Mouse (Mus musculus) forebrain, embryonic 14.5 days (tissue): ENCODE data around the gene Pdilt. TPM values are rescaled to one million over a fixed set of nuclear protein-coding genes. Genes with fewer than 3 reads are reported as not detected.

ENCODE experiments used
- ATAC-seq: fragments of 200-750 bp; cut with Nextera tagmentation; 2 replicates; pipeline ENCODE4 v1.8.0; 2017; ENCODE audit warnings: mild to moderate bottlenecking, moderate library complexity
- DNase-seq: peaks from one replicate; pipeline ENCODE4 v3.0.0-alpha.2; 2015; ENCODE audit warnings: low spot score
- H3K27ac ChIP-seq: fragments of 300-500 bp; sonication (generic); 2 replicates; pipeline ENCODE4 v1.5.1; 2014; ENCODE audit warnings: low read depth, mild to moderate bottlenecking, control low read depth, low read length, moderate library complexity
- H3K27me3 ChIP-seq: fragments of 300-500 bp; sonication (generic); replicated peaks from 2 replicates; pipeline ENCODE4 v1.6.1; 2014; ENCODE audit warnings: low read length, control low read depth, mixed read lengths; ENCODE audit not compliant: control insufficient read depth, insufficient read depth
- H3K36me3 ChIP-seq: fragments of 300-500 bp; sonication (generic); 2 replicates; pipeline ENCODE4 v1.6.1; 2014; ENCODE audit warnings: low read length, control low read depth; ENCODE audit not compliant: control insufficient read depth, insufficient read depth
- H3K4me1 ChIP-seq: fragments of 300-500 bp; sonication (generic); 2 replicates; pipeline ENCODE4 v1.6.1; 2014; ENCODE audit warnings: antibody characterized with exemption, low read length, control low read depth; ENCODE audit not compliant: control insufficient read depth, insufficient read depth
- H3K4me2 ChIP-seq: fragments of 300-500 bp; sonication (generic); 2 replicates; pipeline ENCODE4 v1.6.1; 2014; ENCODE audit warnings: mild to moderate bottlenecking, control low read depth, low read length
- H3K4me3 ChIP-seq: fragments of 300-500 bp; sonication (generic); 2 replicates; pipeline ENCODE4 v1.5.1; 2014; ENCODE audit warnings: low read depth, low read length, control low read depth
- H3K9ac ChIP-seq: fragments of 300-500 bp; sonication (generic); 2 replicates; pipeline ENCODE4 v1.6.1; 2014; ENCODE audit warnings: mild to moderate bottlenecking, low read length, control low read depth, moderate library complexity
- H3K9me3 ChIP-seq: fragments of 300-500 bp; sonication (generic); replicated peaks from 2 replicates; pipeline ENCODE4 v1.6.1; 2016; ENCODE audit warnings: low read length, control low read depth, mixed read lengths; ENCODE audit not compliant: control insufficient read depth
- WGBS: fragments of 180-500 bp; shearing (Covaris S2); extraction: QIAGEN DNeasy Blood & Tissue Kit; methylation state at CpG from one replicate; pipeline ENCODE4 v1.1.7; 2014; 5-methylcytosine and 5-hydroxymethylcytosine counted together
- polyA plus RNA-seq: library from polyadenylated mRNA; unstranded; fragments of >200 nt; fragmentation: Nextera tagmentation; extraction: Ambion mirVana; gene quantifications from 2 replicates; pipeline ENCODE4 v1.2.1, GENCODE M21; 2014

Gene Pdilt
- polyA plus RNA-seq, 1 experiment from 2014 or later = 0.10 TPM

- no peak for ATAC-seq
- Histone ChIP-seq H3K27me3 (no peaks in the 10 kb centered on the region), H3K4me3 (no peak overlapping the region), H3K4me1 (no peaks in the 10 kb centered on the region), H3K4me2 (no peak overlapping the region), H3K9ac (no peak overlapping the region), H3K9me3 (no peaks in the 10 kb centered on the region), H3K27ac (no peak overlapping the region), H3K36me3 (no peaks in the 10 kb centered on the region)
- DNase-seq = peak; percentile 54
- 51% methylated on average over 5 of the region's 5 CpGs for WGBS
Measured at GRCm38 (mm10) chr7:119519654-119520053, 3.6 kb downstream of the Pdilt start.

GRCm38 (mm10) chr7:119519163-119519562 lies 4.1 kb downstream of the Pdilt start, which contains the start of gene Acsm5:
TSS of gene Acsm5 (plus strand) at chr7:119519463.
- no peak within 1 kb of the TSS for H3K27ac ChIP-seq
- WGBS = 71% methylated on average over 5 of the region's 5 CpGs
- no peak for DNase-seq
- no peaks in the 10 kb centered on the region for H3K36me3 ChIP-seq
- no peak within 1 kb of the TSS for H3K9ac ChIP-seq
- ATAC-seq = no peak
- no peak within 1 kb of the TSS for H3K4me2 ChIP-seq
- H3K4me3 ChIP-seq = no peak within 1 kb of the TSS
- H3K27me3 ChIP-seq = no peaks in the 10 kb centered on the region
- no peaks in the 10 kb centered on the region for H3K4me1 ChIP-seq
- H3K9me3 ChIP-seq = no peaks in the 10 kb centered on the region

DNA sequence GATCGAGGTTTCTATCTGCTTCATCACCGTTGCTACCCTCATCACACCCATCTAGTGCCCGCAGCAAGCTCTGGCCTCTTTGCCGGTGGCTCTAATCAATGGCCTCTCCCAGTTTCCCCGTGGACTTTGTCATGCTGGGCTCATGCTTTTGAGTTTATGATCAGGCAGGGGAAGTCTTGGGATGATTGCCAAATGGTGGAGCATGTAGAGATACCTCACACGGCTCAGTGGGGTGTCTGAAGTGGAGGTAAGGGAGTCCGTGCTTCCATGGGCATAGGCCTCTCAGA lies 7.1 kb downstream of the Pdilt start:
- H3K4me2 ChIP-seq = no peak overlapping the region
- ATAC-seq = no peak
- DNase-seq = no peak
- no peak overlapping the region for H3K4me3 ChIP-seq
- 80% methylated on average over 7 of the region's 7 CpGs for WGBS
- H3K4me1 ChIP-seq = no peaks in the 10 kb centered on the region
- H3K9me3 ChIP-seq = no peaks in the 10 kb centered on the region
- H3K27ac ChIP-seq = no peak overlapping the region
- H3K36me3 ChIP-seq = no peaks in the 10 kb centered on the region
- no peaks in the 10 kb centered on the region for H3K27me3 ChIP-seq
- no peak overlapping the region for H3K9ac ChIP-seq

DNA sequence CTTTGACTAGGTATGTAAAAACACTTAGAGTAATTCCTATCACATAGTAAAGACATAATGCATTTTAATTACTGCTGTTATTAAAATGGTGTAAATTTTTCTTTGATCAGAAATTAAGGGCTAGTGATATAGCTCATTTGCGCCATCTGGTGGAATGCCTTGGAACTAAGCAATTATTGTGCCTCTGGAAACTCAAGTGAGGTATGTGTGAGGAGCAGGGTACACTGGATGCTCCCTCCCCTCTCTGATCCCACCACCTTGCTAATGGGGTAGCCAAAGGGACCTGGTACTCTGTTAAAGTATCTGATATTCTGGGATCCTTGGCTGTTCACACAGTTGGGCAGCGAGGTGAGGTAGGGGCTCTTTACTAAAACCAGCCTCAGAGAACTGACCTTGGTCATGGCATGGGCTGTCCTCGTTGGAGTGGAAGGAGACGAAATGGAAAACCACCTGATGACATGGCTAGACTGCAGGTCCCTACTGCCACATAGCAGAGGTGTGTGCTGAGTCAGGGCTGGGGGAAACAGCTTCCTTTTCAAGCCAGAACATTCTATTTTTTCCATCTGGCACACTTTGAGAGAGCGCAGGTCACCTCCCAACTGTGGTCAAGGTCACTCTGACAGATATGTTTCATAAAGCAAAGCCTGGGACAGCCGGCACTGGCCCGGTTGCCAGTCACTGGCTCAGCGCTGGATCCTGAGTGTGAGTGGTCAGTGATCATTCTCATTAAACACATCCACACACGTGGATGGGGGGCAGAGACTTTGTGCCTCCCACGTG lies 7.6 kb downstream of the Pdilt start:
- H3K4me3 ChIP-seq = no peak overlapping the region
- DNase-seq (peak; percentile 72), ATAC-seq (peak; percentile 58)
- H3K9ac ChIP-seq = no peak overlapping the region
- no peaks in the 10 kb centered on the region for H3K9me3 ChIP-seq
- no peaks in the 10 kb centered on the region for H3K4me1 ChIP-seq
- H3K4me2 ChIP-seq = no peak overlapping the region
- 72% methylated on average over 10 of the region's 10 CpGs for WGBS
- no peak overlapping the region for H3K27ac ChIP-seq
- H3K27me3 ChIP-seq = no peaks in the 10 kb centered on the region
- H3K36me3 ChIP-seq = no peaks in the 10 kb centered on the region

GRCm38 (mm10) chr7:119513056-119513455 lies 10.2 kb downstream of the Pdilt start:
- Histone ChIP-seq H3K4me1 (no peaks in the 10 kb centered on the region), H3K4me2 (no peak overlapping the region), H3K4me3 (no peak overlapping the region), H3K36me3 (no peaks in the 10 kb centered on the region), H3K9me3 (no peaks in the 10 kb centered on the region), H3K27me3 (no peaks in the 10 kb centered on the region), H3K27ac (no peak overlapping the region), H3K9ac (no peak overlapping the region)
- DNase-seq = peak; percentile 63
- 20% methylated on average over 7 of the region's 7 CpGs for WGBS
- ATAC-seq = no peak

GRCm38 (mm10) chr7:119511143-119511542 lies 12.1 kb downstream of the Pdilt start:
- DNase-seq (no peak), ATAC-seq (no peak)
- Histone ChIP-seq H3K9ac (no peak overlapping the region), H3K4me2 (no peak overlapping the region), H3K36me3 (no peaks in the 10 kb centered on the region), H3K4me3 (no peak overlapping the region), H3K9me3 (no peaks in the 10 kb centered on the region), H3K27ac (no peak overlapping the region), H3K4me1 (no peaks in the 10 kb centered on the region), H3K27me3 (no peaks in the 10 kb centered on the region)
- WGBS = 91% methylated on average over 4 of the region's 4 CpGs

DNA sequence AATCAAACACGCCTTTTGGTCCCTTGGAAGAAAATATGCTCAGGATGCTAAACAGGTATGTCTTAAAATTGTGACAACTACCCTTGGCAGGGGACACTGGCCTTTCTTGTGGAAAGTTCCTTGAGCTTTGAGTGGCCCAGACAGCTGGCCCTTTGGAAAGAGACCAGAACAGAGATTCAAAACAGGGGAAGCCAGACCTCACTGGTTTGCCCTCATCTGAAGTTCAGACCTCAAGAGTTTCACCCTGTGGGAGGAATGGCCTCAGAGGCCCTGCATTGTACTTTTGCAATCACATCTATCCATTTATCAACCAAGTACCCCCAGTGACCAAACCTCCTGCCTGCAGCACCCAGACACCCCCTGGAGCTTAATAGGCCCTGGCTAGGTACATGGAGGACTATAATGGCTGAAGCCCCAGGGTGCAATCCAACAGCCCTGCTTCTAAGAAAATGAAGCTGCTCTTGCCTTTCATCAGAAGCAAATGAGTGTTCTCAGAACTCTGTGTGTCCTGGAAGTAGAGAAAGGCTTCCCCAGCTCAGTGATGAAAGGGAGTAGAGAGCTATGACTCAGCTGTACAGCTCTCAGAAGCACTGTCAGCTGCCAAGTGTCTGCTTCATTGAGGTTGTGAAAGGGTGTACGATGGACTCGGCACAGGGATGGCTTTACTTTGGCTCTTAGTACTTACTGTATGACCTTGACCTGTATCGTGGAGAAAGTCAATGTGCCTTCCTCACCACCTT lies 33.1 kb downstream of the Pdilt start:
- Histone ChIP-seq H3K4me2 (no peak overlapping the region), H3K36me3 (no peaks in the 10 kb centered on the region), H3K4me1 (no peaks in the 10 kb centered on the region), H3K9me3 (no peaks in the 10 kb centered on the region), H3K9ac (no peak overlapping the region), H3K27me3 (no peaks in the 10 kb centered on the region), H3K4me3 (no peak overlapping the region), H3K27ac (no peak overlapping the region)
- no peak for DNase-seq
- WGBS = 90% methylated on average over 4 of the region's 4 CpGs
- no peak for ATAC-seq

GRCm38 (mm10) chr7:119486683-119487082 lies 36.6 kb downstream of the Pdilt start:
- no peak overlapping the region for H3K27ac ChIP-seq
- no peak overlapping the region for H3K4me3 ChIP-seq
- no peaks in the 10 kb centered on the region for H3K4me1 ChIP-seq
- DNase-seq (no peak), ATAC-seq (no peak)
- no peaks in the 10 kb centered on the region for H3K36me3 ChIP-seq
- H3K9ac ChIP-seq = no peak overlapping the region
- no peaks in the 10 kb centered on the region for H3K27me3 ChIP-seq
- H3K9me3 ChIP-seq = no peaks in the 10 kb centered on the region
- WGBS = 96% methylated on average over 5 of the region's 5 CpGs
- no peak overlapping the region for H3K4me2 ChIP-seq

GRCm38 (mm10) chr7:119484154-119484553 lies 39.1 kb downstream of the Pdilt start:
- WGBS = 90% methylated on average over 4 of the region's 4 CpGs
- ATAC-seq (no peak), DNase-seq (no peak)
- Histone ChIP-seq H3K9me3 (no peaks in the 10 kb centered on the region), H3K36me3 (no peaks in the 10 kb centered on the region), H3K27me3 (no peaks in the 10 kb centered on the region), H3K4me1 (no peaks in the 10 kb centered on the region), H3K9ac (no peak overlapping the region), H3K27ac (no peak overlapping the region), H3K4me3 (no peak overlapping the region), H3K4me2 (no peak overlapping the region)
